Mouse (Mus musculus): ENCODE data around the gene Fut8. TPM values are rescaled to one million over a fixed set of nuclear protein-coding genes. Genes with fewer than 3 reads are reported as not detected.
"Not testable (repeated sequence)": the region's sequence is repeated elsewhere in the genome, so short reads cannot be mapped to it uniquely, and the experiment has no call there.

The Fut8 gene
- polyA plus RNA-seq, 1 experiment from 2014 or later: 7.1 TPM

- no peak overlapping the region for H3K4me3 ChIP-seq (ENCODE audit: low read depth, low read length)
- H3K27ac ChIP-seq (ENCODE audit: low read length): no peak overlapping the region
- H3K4me1 ChIP-seq (ENCODE audit: control insufficient read depth, low read depth, low read length): no peaks in the 10 kb centered on the region
- no peak overlapping the region for H3K9ac ChIP-seq (ENCODE audit: low read depth, low read length)
- H3K9me3 ChIP-seq (replicated peaks; ENCODE audit: control insufficient read depth, low read length): no peaks in the 10 kb centered on the region
- ATAC-seq (ENCODE audit: low read depth): no peak
- H3K36me3 ChIP-seq (ENCODE audit: control insufficient read depth, insufficient read depth): no peaks in the 10 kb centered on the region
- no peaks in the 10 kb centered on the region for H3K27me3 ChIP-seq (ENCODE audit: control insufficient read depth, insufficient read depth, low read depth, low read length)
- H3K4me2 ChIP-seq (ENCODE audit: low read depth, low read length): no peak overlapping the region
- WGBS (ENCODE audit: insufficient replicate concordance): 75% methylated on average over 9 of the region's 9 CpGs
Measured at GRCm38 (mm10) chr12:77511206-77511605, 273.3 kb downstream of the Fut8 start.

- Histone ChIP-seq H3K9me3 (replicated peaks; ENCODE audit: control insufficient read depth, low read length) (no peaks in the 10 kb centered on the region), H3K27ac (ENCODE audit: low read length) (no peak overlapping the region), H3K36me3 (ENCODE audit: control insufficient read depth, insufficient read depth) (no peaks in the 10 kb centered on the region), H3K4me3 (ENCODE audit: low read depth, low read length) (no peak overlapping the region), H3K4me2 (ENCODE audit: low read depth, low read length) (no peak overlapping the region), H3K4me1 (ENCODE audit: control insufficient read depth, low read depth, low read length) (no peaks in the 10 kb centered on the region), H3K27me3 (ENCODE audit: control insufficient read depth, insufficient read depth, low read depth, low read length) (no peaks in the 10 kb centered on the region), H3K9ac (ENCODE audit: low read depth, low read length) (no peak overlapping the region)
- no peak for ATAC-seq (ENCODE audit: low read depth)
- WGBS (ENCODE audit: insufficient replicate concordance): 61% methylated on average over 3 of the region's 3 CpGs
Measured at GRCm38 (mm10) chr12:77511631-77512030, 273.7 kb downstream of the Fut8 start.

GRCm38 (mm10) chr12:77516805-77517204 is 278.9 kb downstream of the Fut8 start:
- H3K36me3 ChIP-seq (ENCODE audit: control insufficient read depth, insufficient read depth): no peaks in the 10 kb centered on the region
- no peak overlapping the region for H3K4me2 ChIP-seq (ENCODE audit: low read depth, low read length)
- H3K9me3 ChIP-seq (replicated peaks; ENCODE audit: control insufficient read depth, low read length): no peaks in the 10 kb centered on the region
- no peak overlapping the region for H3K9ac ChIP-seq (ENCODE audit: low read depth, low read length)
- no peak overlapping the region for H3K4me3 ChIP-seq (ENCODE audit: low read depth, low read length)
- no peak for ATAC-seq (ENCODE audit: low read depth)
- H3K27me3 ChIP-seq (ENCODE audit: control insufficient read depth, insufficient read depth, low read depth, low read length): no peaks in the 10 kb centered on the region
- H3K27ac ChIP-seq (ENCODE audit: low read length): no peak overlapping the region
- no peaks in the 10 kb centered on the region for H3K4me1 ChIP-seq (ENCODE audit: control insufficient read depth, low read depth, low read length)
- 73% methylated on average over 6 of the region's 6 CpGs for WGBS (ENCODE audit: insufficient replicate concordance)

- 74% methylated on average over 12 of the region's 12 CpGs for WGBS (ENCODE audit: insufficient replicate concordance)
- no peak overlapping the region for H3K27ac ChIP-seq (ENCODE audit: low read length)
Measured at GRCm38 (mm10) chr12:77517691-77518090, 279.8 kb downstream of the Fut8 start.

GRCm38 (mm10) chr12:77519534-77520102 is 281.7 kb downstream of the Fut8 start:
- Histone ChIP-seq H3K4me2 (ENCODE audit: low read depth, low read length) (no peak overlapping the region), H3K4me1 (ENCODE audit: control insufficient read depth, low read depth, low read length) (no peaks in the 10 kb centered on the region), H3K4me3 (ENCODE audit: low read depth, low read length) (no peak overlapping the region), H3K27me3 (ENCODE audit: control insufficient read depth, insufficient read depth, low read depth, low read length) (no peaks in the 10 kb centered on the region), H3K27ac (ENCODE audit: low read length) (no peak overlapping the region), H3K36me3 (ENCODE audit: control insufficient read depth, insufficient read depth) (no peaks in the 10 kb centered on the region), H3K9ac (ENCODE audit: low read depth, low read length) (no peak overlapping the region), H3K9me3 (replicated peaks; ENCODE audit: control insufficient read depth, low read length) (no peaks in the 10 kb centered on the region)
- WGBS (ENCODE audit: insufficient replicate concordance): 54% methylated on average over 6 of the region's 6 CpGs
- no peak for ATAC-seq (ENCODE audit: low read depth)

More at GRCm38 (mm10) chr12:77517691-77518090, 279.8 kb downstream of the Fut8 start:
- Histone ChIP-seq H3K27me3 (ENCODE audit: control insufficient read depth, insufficient read depth, low read depth, low read length) (no peaks in the 10 kb centered on the region), H3K4me2 (ENCODE audit: low read depth, low read length) (no peak overlapping the region), H3K4me1 (ENCODE audit: control insufficient read depth, low read depth, low read length) (no peaks in the 10 kb centered on the region), H3K9ac (ENCODE audit: low read depth, low read length) (no peak overlapping the region), H3K36me3 (ENCODE audit: control insufficient read depth, insufficient read depth) (no peaks in the 10 kb centered on the region), H3K4me3 (ENCODE audit: low read depth, low read length) (no peak overlapping the region), H3K9me3 (replicated peaks; ENCODE audit: control insufficient read depth, low read length) (no peaks in the 10 kb centered on the region)
- no peak for ATAC-seq (ENCODE audit: low read depth)

GRCm38 (mm10) chr12:77524014-77524413 is 286.1 kb downstream of the Fut8 start:
- not testable (repeated sequence) for H3K27me3 ChIP-seq (ENCODE audit: control insufficient read depth, insufficient read depth, low read depth, low read length); H3K9me3 ChIP-seq (replicated peaks; ENCODE audit: control insufficient read depth, low read length); ATAC-seq (ENCODE audit: low read depth); H3K27ac ChIP-seq (ENCODE audit: low read length); H3K36me3 ChIP-seq (ENCODE audit: control insufficient read depth, insufficient read depth); H3K9ac ChIP-seq (ENCODE audit: low read depth, low read length); H3K4me3 ChIP-seq (ENCODE audit: low read depth, low read length); H3K4me2 ChIP-seq (ENCODE audit: low read depth, low read length); H3K4me1 ChIP-seq (ENCODE audit: control insufficient read depth, low read depth, low read length)
- WGBS (ENCODE audit: insufficient replicate concordance): 13% methylated on average over 2 of the region's 4 CpGs

Data from liver, embryonic 16.5 days (tissue).